Mouse (Mus musculus): Measurements from ENCODE around the gene Hist1h4b. TPM values are rescaled to one million over a fixed set of nuclear protein-coding genes. Genes with fewer than 3 reads are reported as not detected.

Gene Hist1h4b
- total RNA-seq (2014; rRNA removed) = 184 and 254 TPM in 2 replicates
- 1.8 and 3.0 TPM in 2 replicates for polyA plus RNA-seq (2015; fragmentation: Nextera tagmentation; extraction: Ambion mirVana)

DNA sequence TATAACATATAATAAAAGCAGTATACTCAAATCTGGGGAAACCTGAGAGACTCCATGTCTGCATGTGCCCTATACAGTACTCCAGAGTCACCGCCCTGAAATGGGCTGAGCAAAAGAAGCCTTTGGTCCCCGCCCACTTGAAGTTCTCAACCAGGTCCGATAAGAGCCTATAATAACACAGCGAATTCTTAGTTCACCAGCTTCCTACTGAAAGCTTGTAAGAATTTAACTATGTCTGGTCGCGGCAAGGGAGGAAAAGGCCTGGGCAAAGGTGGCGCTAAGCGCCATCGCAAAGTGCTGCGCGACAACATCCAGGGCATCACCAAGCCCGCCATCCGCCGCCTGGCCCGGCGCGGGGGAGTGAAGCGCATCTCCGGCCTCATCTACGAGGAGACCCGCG, at the start of gene Hist1h4b:
Hist1h4b (plus strand) TSS at position 224 of the 400 bp plus-strand sequence.
- no peaks in the 10 kb centered on the region for H3K36me3 ChIP-seq (ENCODE audit: insufficient read depth)
- TF ChIP-seq CTCF (IDR thresholded peaks at IDR 0.05; ENCODE audit: low read depth) = 0 out of 2 replicates have a peak, but pooled peaks have one; percentile 14
- under 1% methylated on average over 17 of the region's 22 CpGs for WGBS
- H3K9me3 ChIP-seq (ENCODE audit: low read length) = no peaks in the 10 kb centered on the region
- H3K27ac ChIP-seq (ENCODE audit: low read depth, low read length) = peak within 1 kb of the TSS; percentile 79
- peak; percentile 76 for ATAC-seq
- H3K27me3 ChIP-seq (ENCODE audit: insufficient read depth, low read length) = no peaks in the 10 kb centered on the region
- DNase-seq = peak; percentile 94
- H3K9ac ChIP-seq = peak within 1 kb of the TSS; percentile 48
- peak within 1 kb of the TSS; percentile 62 for H3K4me2 ChIP-seq (ENCODE audit: low read depth)
- H3K4me3 ChIP-seq (ENCODE audit: low read depth, low read length) = peak within 1 kb of the TSS; percentile 36
- peaks cover 6% of the 10 kb centered on the region; the same call in 1 of the 2 replicates for H3K4me1 ChIP-seq (ENCODE audit: insufficient read depth)

DNA sequence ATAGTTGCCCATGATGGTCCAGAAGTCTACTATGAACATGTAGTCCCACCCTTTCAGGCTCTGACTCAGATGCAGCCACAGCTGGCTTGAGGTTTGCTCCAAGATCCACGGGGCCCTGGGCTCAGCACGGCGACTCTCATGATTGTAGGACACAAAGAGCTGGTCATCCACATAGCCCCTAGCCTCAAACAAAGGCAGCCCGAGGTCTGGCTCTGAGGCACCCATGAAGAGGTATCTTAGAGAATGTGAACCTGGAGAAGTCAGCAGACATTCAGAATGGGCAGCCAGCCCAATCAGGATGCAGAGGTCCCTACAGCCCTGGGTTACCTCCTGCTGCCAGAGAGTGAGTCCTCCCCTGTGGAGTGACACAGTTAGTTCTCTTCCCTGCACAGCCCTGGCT, 48.8 kb upstream of the Hist1h4b start:
- Histone ChIP-seq H3K9ac (no peak overlapping the region), H3K4me3 (ENCODE audit: low read depth, low read length) (no peak overlapping the region), H3K27ac (ENCODE audit: low read depth, low read length) (no peak overlapping the region), H3K9me3 (ENCODE audit: low read length) (no peaks in the 10 kb centered on the region), H3K4me1 (ENCODE audit: insufficient read depth) (no peaks in the 10 kb centered on the region), H3K27me3 (ENCODE audit: insufficient read depth, low read length) (no peaks in the 10 kb centered on the region; the same call in 1 of the 2 replicates), H3K4me2 (ENCODE audit: low read depth) (no peak overlapping the region), H3K36me3 (ENCODE audit: insufficient read depth) (no peaks in the 10 kb centered on the region)
- DNase-seq (no peak), ATAC-seq (no peak)
- no peak for TF ChIP-seq CTCF (IDR thresholded peaks at IDR 0.05; ENCODE audit: low read depth)
- WGBS = 88% methylated on average over 4 of the region's 4 CpGs

DNA sequence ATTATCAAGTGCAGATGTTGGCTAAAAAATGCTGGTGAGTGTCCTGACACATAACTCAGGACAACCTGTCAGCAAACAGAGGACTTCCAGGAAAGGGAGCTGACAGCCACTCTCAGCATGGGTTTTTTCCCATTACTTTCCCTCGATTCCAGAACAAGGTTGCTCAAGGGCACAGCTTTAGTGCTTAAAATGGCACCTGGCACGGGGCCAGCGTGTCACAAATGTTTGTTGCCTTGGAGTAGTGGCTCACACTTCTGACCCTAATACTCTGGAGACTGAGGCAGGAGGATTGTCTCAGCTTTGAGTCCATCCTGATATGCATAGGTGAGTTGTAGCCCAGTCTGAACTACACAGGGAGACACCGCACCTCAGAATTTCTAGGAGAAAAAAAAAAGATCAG, 48.2 kb upstream of the Hist1h4b start:
- Histone ChIP-seq H3K9me3 (ENCODE audit: low read length) (no peaks in the 10 kb centered on the region), H3K27me3 (ENCODE audit: insufficient read depth, low read length) (no peaks in the 10 kb centered on the region; the same call in 1 of the 2 replicates), H3K4me1 (ENCODE audit: insufficient read depth) (no peaks in the 10 kb centered on the region), H3K4me3 (ENCODE audit: low read depth, low read length) (no peak overlapping the region), H3K27ac (ENCODE audit: low read depth, low read length) (no peak overlapping the region), H3K9ac (no peak overlapping the region), H3K36me3 (ENCODE audit: insufficient read depth) (no peaks in the 10 kb centered on the region), H3K4me2 (ENCODE audit: low read depth) (no peak overlapping the region)
- TF ChIP-seq CTCF (IDR thresholded peaks at IDR 0.05; ENCODE audit: low read depth) = no peak
- DNase-seq (no peak), ATAC-seq (no peak)
- WGBS = 71% methylated on average over 4 of the region's 4 CpGs

DNA sequence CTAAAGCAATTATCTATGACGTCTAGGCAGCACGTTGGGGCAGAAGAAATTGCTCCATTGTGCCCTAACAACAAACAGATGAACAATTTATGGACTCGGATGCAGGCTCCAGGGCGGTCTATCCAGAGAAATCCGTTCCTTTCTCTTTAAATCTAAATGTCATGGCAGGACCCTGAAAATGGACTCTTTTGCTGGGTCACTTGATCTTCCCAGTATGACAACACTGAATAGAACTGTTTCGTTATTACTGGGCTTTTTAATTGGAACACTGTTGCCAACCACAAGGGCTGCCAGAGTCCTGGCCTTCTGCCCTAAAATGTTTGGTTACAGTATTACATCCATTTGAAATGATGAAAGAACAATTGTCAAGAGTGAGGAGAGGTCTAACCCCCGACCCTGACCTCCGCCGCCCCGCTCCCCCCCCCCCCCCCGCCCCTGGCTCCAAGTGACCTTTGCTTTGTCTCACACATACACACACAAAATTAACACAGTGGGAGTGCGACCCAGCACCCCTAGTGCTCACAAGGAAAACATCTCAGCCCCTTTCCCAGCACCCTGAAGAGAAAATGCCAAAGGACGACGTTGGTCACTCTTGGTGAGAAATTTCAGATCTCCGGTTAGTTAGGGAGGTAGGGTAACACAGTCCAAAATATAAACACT, 47.0 kb upstream of the Hist1h4b start:
- H3K9me3 ChIP-seq (ENCODE audit: low read length) = no peaks in the 10 kb centered on the region
- H3K9ac ChIP-seq = peak overlapping the region; percentile 32; the same call in 1 of the 2 replicates
- peak overlapping the region; percentile 52 for H3K4me2 ChIP-seq (ENCODE audit: low read depth)
- TF ChIP-seq CTCF (IDR thresholded peaks at IDR 0.05; ENCODE audit: low read depth) = no peak
- no peak for DNase-seq
- H3K4me3 ChIP-seq (ENCODE audit: low read depth, low read length) = peak overlapping the region; percentile 32
- H3K36me3 ChIP-seq (ENCODE audit: insufficient read depth) = no peaks in the 10 kb centered on the region
- 20% methylated on average over 15 of the region's 15 CpGs for WGBS
- no peaks in the 10 kb centered on the region for H3K4me1 ChIP-seq (ENCODE audit: insufficient read depth)
- no peaks in the 10 kb centered on the region; the same call in 1 of the 2 replicates for H3K27me3 ChIP-seq (ENCODE audit: insufficient read depth, low read length)
- ATAC-seq = peak; percentile 14; the same call in 1 of the 2 replicates
- no peak overlapping the region for H3K27ac ChIP-seq (ENCODE audit: low read depth, low read length)

DNA sequence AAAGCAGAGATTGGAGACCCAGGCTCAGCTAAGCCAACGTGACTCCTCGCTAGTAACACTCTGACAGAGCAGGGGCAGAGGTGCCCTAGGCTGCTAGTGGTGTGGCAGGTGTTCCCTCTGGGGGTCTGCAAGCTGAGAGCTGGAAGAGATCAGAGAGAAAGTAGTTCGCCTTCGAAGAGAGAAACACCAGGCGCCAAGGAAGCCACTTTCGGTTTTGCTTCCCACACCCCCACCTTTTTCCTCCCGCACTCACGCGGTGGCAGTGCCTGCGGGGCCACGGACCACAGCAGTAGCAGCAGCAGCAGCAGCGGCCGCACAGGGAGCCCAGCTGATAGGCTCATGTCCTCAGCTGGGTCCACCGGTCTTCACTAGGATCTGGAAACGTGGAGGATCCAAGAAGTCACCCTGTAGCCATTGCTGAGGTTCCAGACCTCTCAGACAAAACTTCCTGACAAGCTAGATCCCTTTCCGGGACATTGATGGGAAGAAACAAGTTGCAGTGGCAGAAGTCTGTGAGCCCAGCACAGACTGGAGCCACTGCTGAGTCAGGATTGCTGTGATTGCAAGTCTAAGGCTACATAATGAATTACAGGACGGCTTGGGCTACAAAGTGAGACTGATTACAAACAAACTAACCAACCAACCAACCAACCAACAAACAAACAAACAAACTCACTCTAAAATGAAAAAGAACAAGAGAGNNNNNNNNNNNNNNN, 46.3 kb upstream of the Hist1h4b start, which contains the start of gene Hfe:
Hfe (minus strand) TSS at position 481 of the 716 bp plus-strand sequence.
- DNase-seq (peak; percentile 18), ATAC-seq (peak; percentile 60)
- no peak for TF ChIP-seq CTCF (IDR thresholded peaks at IDR 0.05; ENCODE audit: low read depth)

DNA sequence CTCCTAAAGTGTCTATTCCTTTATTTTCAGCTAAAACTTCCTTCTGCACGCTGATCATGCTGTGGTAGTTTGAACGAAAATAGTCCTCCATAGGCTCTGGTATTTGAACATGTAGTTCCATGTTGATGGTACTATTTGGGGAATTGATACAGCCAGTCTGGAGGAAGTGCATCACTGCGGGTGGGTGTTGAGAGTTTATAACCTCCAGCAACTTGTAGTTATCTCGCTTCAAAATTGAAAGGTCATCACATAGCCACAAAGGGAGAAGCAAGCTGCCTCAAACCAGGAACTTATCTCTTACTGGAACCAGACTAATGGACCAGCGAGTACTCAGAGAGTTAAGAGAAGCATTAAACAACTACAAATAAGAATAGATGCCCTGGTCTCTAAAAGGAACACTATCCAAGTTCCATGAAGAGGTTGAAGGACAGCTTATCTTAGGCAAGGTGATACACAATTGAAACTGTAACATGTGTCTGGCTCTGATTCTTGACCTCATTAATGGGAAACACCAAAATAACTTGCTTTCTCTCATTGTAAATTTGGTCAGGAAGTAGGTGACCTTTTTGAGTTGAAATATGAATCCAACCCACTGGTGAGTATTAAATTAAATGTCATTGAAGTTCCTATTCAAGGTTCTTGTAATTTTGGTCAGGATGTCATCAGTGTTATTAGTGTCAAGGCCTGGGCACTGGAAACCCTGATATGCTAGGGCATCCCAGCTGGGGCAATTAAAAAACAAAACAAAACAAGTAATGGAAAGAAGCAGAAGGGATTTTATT, 40.4 kb upstream of the Hist1h4b start:
- Histone ChIP-seq H3K9me3 (ENCODE audit: low read length) (no peaks in the 10 kb centered on the region), H3K4me2 (ENCODE audit: low read depth) (no peak overlapping the region), H3K4me1 (ENCODE audit: insufficient read depth) (no peaks in the 10 kb centered on the region), H3K4me3 (ENCODE audit: low read depth, low read length) (no peak overlapping the region), H3K27ac (ENCODE audit: low read depth, low read length) (no peak overlapping the region), H3K9ac (no peak overlapping the region), H3K27me3 (ENCODE audit: insufficient read depth, low read length) (no peaks in the 10 kb centered on the region), H3K36me3 (ENCODE audit: insufficient read depth) (no peaks in the 10 kb centered on the region)
- DNase-seq (no peak), ATAC-seq (no peak)
- 89% methylated on average over 5 of the region's 5 CpGs for WGBS
- no peak for TF ChIP-seq CTCF (IDR thresholded peaks at IDR 0.05; ENCODE audit: low read depth)

More for the DNA sequence above, 46.3 kb upstream of the Hist1h4b start, which contains the start of gene Hfe:
- H3K4me2 ChIP-seq (ENCODE audit: low read depth) = peak within 1 kb of the TSS; percentile 52
- WGBS = 4% methylated on average over 17 of the region's 17 CpGs
- H3K27me3 ChIP-seq (ENCODE audit: insufficient read depth, low read length) = no peaks in the 10 kb centered on the region; the same call in 1 of the 2 replicates
- peak within 1 kb of the TSS; percentile 32 for H3K4me3 ChIP-seq (ENCODE audit: low read depth, low read length)
- H3K27ac ChIP-seq (ENCODE audit: low read depth, low read length) = no peak within 1 kb of the TSS
- H3K36me3 ChIP-seq (ENCODE audit: insufficient read depth) = no peaks in the 10 kb centered on the region
- H3K4me1 ChIP-seq (ENCODE audit: insufficient read depth) = no peaks in the 10 kb centered on the region
- H3K9me3 ChIP-seq (ENCODE audit: low read length) = no peaks in the 10 kb centered on the region
- peak within 1 kb of the TSS; percentile 32 for H3K9ac ChIP-seq

All from forebrain, postnatal 0 days (tissue).